Mouse (Mus musculus) stomach, postnatal 0 days (tissue): ENCODE data around the gene Bahcc1. TPM values are rescaled to one million over a fixed set of nuclear protein-coding genes. Genes with fewer than 3 reads are reported as not detected.

Experiments used
- ATAC-seq: fragments of 200-750 bp; cut with Nextera tagmentation; 2 replicates; pipeline ENCODE4 v1.8.0; 2017; ENCODE audit not compliant: low FRiP score, low TSS enrichment
- DNase-seq: peaks from one replicate; pipeline ENCODE4 v3.0.0-alpha.2; 2016; ENCODE audit warnings: low spot score
- H3K27ac ChIP-seq: fragments of 300-500 bp; sonication (generic); replicated peaks from 2 replicates; pipeline ENCODE4 v1.5.1; 2014; ENCODE audit warnings: mild to moderate bottlenecking, control low read depth
- H3K27me3 ChIP-seq: fragments of 300-500 bp; sonication (generic); 2 replicates; pipeline ENCODE4 v1.6.1; 2014; ENCODE audit warnings: low read length; ENCODE audit not compliant: control insufficient read depth, insufficient read depth
- H3K36me3 ChIP-seq: fragments of 300-500 bp; sonication (generic); 2 replicates; pipeline ENCODE4 v1.6.1; 2014; ENCODE audit warnings: low read length, mixed read lengths; ENCODE audit not compliant: control insufficient read depth, insufficient read depth
- H3K4me1 ChIP-seq: fragments of 300-500 bp; sonication (generic); replicated peaks from 2 replicates; pipeline ENCODE4 v1.6.1; 2014; ENCODE audit warnings: antibody characterized with exemption; ENCODE audit not compliant: control insufficient read depth, insufficient read depth
- H3K4me2 ChIP-seq: fragments of 300-500 bp; sonication (generic); replicated peaks from 2 replicates; pipeline ENCODE4 v1.6.1; 2014; ENCODE audit warnings: low read depth, mild to moderate bottlenecking, control low read depth, moderate library complexity
- H3K4me3 ChIP-seq: fragments of 300-500 bp; sonication (generic); 2 replicates; pipeline ENCODE4 v1.5.1; 2014; ENCODE audit warnings: low read depth, low read length, control low read depth
- H3K9ac ChIP-seq: fragments of 300-500 bp; sonication (generic); 2 replicates; pipeline ENCODE4 v1.6.1; 2014; ENCODE audit warnings: mild to moderate bottlenecking, low read length, control low read depth, mixed read lengths
- H3K9me3 ChIP-seq: fragments of 300-500 bp; sonication (generic); 2 replicates; pipeline ENCODE4 v1.6.1; 2016; ENCODE audit warnings: low read length; ENCODE audit not compliant: control insufficient read depth
- CTCF ChIP-seq: IDR thresholded peaks from 2 replicates; pipeline ENCODE4 v1.5.1; 2016; ENCODE audit warnings: antibody characterized with exemption, low read depth, mild to moderate bottlenecking, moderate library complexity
- EP300 ChIP-seq: optimal IDR thresholded peaks from 2 replicates; pipeline ENCODE3; 2016; ENCODE audit warnings: antibody characterized with exemption
- WGBS: fragments of 180-500 bp; shearing (Covaris S2); extraction: QIAGEN DNeasy Blood & Tissue Kit; methylation state at CpG from one replicate; pipeline ENCODE4 v1.1.7; 2014; 5-methylcytosine and 5-hydroxymethylcytosine counted together
- polyA plus RNA-seq: library from polyadenylated mRNA; unstranded; fragments of >200 nt; fragmentation: Nextera tagmentation; extraction: Ambion mirVana; gene quantifications from 2 replicates; pipeline ENCODE4 v1.2.1, GENCODE M21; 2015

The Bahcc1 gene
- polyA plus RNA-seq, 1 experiment from 2014 or later, result 2.7 TPM

DNA sequence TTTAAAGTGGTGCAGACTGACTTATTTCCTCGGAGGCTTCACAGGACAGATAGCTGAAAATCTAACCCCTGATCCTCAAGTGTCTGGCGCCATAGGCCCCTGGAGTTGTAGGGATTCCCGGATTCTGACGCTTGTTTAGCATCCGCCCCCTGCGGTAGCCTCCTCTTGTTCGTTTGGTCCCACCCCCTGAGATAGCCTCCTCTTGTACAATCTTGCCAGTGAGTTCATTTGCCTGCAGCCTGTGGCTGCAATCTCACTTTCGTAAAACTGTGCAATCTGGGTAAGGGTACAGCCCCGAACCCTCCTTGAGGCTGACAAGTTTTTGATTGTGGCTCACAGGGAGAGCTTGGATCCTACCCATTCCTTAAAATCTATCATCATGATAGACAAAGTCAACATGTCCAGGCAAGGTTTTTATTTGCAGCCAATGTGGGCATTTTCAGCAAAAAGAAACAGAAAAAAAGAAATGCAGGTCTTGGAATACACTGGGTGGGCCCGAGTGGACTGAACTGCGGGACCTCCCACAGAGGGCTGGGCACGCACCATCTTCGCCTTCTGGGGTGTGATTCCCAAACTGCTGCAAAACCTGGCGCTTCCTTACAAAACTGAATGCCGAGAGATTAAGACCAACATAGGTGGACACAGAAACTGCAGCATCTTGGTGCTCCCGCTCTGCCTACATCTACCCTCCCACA lies 82.1 kb downstream of the Bahcc1 start:
- Histone ChIP-seq H3K9ac (no peak overlapping the region), H3K9me3 (no peaks in the 10 kb centered on the region), H3K4me1 (peaks cover 2% of the 10 kb centered on the region), H3K36me3 (no peaks in the 10 kb centered on the region), H3K4me3 (no peak overlapping the region), H3K27ac (peak overlapping the region; percentile 98), H3K4me2 (peak overlapping the region; percentile 87), H3K27me3 (no peaks in the 10 kb centered on the region)
- ATAC-seq (no peak), DNase-seq (peak; percentile 29)
- WGBS, result 50% methylated on average over 16 of the region's 16 CpGs
- no peak for TF ChIP-seq CTCF
- TF ChIP-seq EP300, result no peak

- Histone ChIP-seq H3K9me3 (no peaks in the 10 kb centered on the region), H3K4me2 (peak overlapping the region; percentile 87), H3K36me3 (no peaks in the 10 kb centered on the region), H3K27ac (peak overlapping the region; percentile 98), H3K27me3 (no peaks in the 10 kb centered on the region), H3K4me3 (peak overlapping the region; percentile 47; the same call in 1 of the 2 replicates), H3K9ac (peak overlapping the region; percentile 24; the same call in 1 of the 2 replicates), H3K4me1 (peaks cover 2% of the 10 kb centered on the region)
- ATAC-seq (peak; percentile 32; the same call in 1 of the 2 replicates), DNase-seq (peak; percentile 55)
- WGBS, result 21% methylated on average over 4 of the region's 4 CpGs
- TF ChIP-seq EP300 (no peak), CTCF (no peak)
These were observed 82.6 kb downstream of the Bahcc1 start for GRCm38 (mm10) chr11:120315416-120315761.

- Histone ChIP-seq H3K4me1 (peaks cover 2% of the 10 kb centered on the region), H3K27ac (peak overlapping the region; percentile 98), H3K27me3 (no peaks in the 10 kb centered on the region), H3K9ac (peak overlapping the region; percentile 79), H3K4me3 (peak overlapping the region; percentile 47), H3K4me2 (peak overlapping the region; percentile 87), H3K9me3 (no peaks in the 10 kb centered on the region), H3K36me3 (no peaks in the 10 kb centered on the region)
- peak; percentile 93 for ATAC-seq
- DNase-seq, result peak; percentile 94
- 1% methylated on average over 37 of the region's 37 CpGs for WGBS
- no peak for TF ChIP-seq EP300
- no peak for TF ChIP-seq CTCF
These were observed 83.3 kb downstream of the Bahcc1 start for GRCm38 (mm10) chr11:120315832-120316689.

- Histone ChIP-seq H3K9ac (peak overlapping the region; percentile 79), H3K4me2 (peak overlapping the region; percentile 87), H3K4me1 (no peaks in the 10 kb centered on the region; the same call in none of the 2 replicates), H3K36me3 (no peaks in the 10 kb centered on the region), H3K27me3 (no peaks in the 10 kb centered on the region), H3K27ac (peak overlapping the region; percentile 98), H3K9me3 (no peaks in the 10 kb centered on the region), H3K4me3 (peak overlapping the region; percentile 47)
- no peak; the same call in 1 of the 2 replicates for TF ChIP-seq CTCF
- TF ChIP-seq EP300, result no peak
- ATAC-seq (peak; percentile 25), DNase-seq (peak; percentile 75)
- WGBS, result 18% methylated on average over 13 of the region's 13 CpGs
These were observed 84.0 kb downstream of the Bahcc1 start for GRCm38 (mm10) chr11:120316690-120317254.

DNA sequence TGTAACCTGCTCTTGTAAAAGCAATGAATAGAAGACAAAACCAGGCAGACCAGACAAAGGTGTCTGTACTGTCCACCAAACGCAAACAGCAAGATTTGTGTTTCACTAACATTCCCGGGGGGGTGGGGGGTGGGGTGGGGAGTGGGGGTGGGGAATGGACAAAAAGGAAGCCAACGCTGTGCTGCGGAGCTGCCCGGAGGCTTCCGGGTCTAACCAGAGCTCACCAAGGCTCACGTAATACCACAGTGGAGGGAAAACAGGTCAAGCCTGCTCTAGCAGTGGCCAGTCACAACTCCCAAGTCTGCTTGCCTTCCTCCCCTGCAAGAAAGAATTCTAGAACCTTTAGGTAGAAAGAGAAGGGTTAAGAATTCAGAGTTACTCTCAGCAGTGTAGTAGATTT lies 84.7 kb downstream of the Bahcc1 start:
- 40% methylated on average over 7 of the region's 7 CpGs for WGBS
- ATAC-seq, result no peak
- peak; percentile 29 for DNase-seq
- H3K4me1 ChIP-seq, result no peaks in the 10 kb centered on the region; the same call in none of the 2 replicates
- H3K27me3 ChIP-seq, result no peaks in the 10 kb centered on the region
- H3K9ac ChIP-seq, result no peak overlapping the region
- no peak overlapping the region for H3K4me3 ChIP-seq
- peak overlapping the region; percentile 98 for H3K27ac ChIP-seq
- TF ChIP-seq CTCF, result no peak
- TF ChIP-seq EP300, result no peak
- no peaks in the 10 kb centered on the region for H3K9me3 ChIP-seq
- H3K36me3 ChIP-seq, result no peaks in the 10 kb centered on the region
- H3K4me2 ChIP-seq, result no peak overlapping the region
